Mouse (Mus musculus): ENCODE results near the gene Cbx6.

Cbx6 gene

GRCm38 (mm10) chr15:79834130-79834880 is at the start of gene Cbx6, which contains the start of gene Npcd:
Gene Cbx6, minus strand, starts transcription at chr15:79834688.
Gene Npcd, minus strand, starts transcription at chr15:79834237.
- peak; percentile 100 for DNase-seq

- DNase-seq: peak; percentile 97
Observed at GRCm38 (mm10) chr15:79883352-79883822, 48.9 kb upstream of the Cbx6 start.

- DNase-seq: peak; percentile 39
Observed at GRCm38 (mm10) chr15:79882623-79883267, 48.3 kb upstream of the Cbx6 start.

- no peak for DNase-seq
Observed at GRCm38 (mm10) chr15:79880477-79880876, 46.0 kb upstream of the Cbx6 start.

GRCm38 (mm10) chr15:79879319-79879718 is 44.8 kb upstream of the Cbx6 start:
- DNase-seq: peak; percentile 87

GRCm38 (mm10) chr15:79878725-79879136 is 44.2 kb upstream of the Cbx6 start:
- peak; percentile 67 for DNase-seq

- no peak for DNase-seq
Observed at GRCm38 (mm10) chr15:79875261-79875995, 40.9 kb upstream of the Cbx6 start.

GRCm38 (mm10) chr15:79873995-79874394 is 39.5 kb upstream of the Cbx6 start:
- no peak for DNase-seq

- no peak for DNase-seq
Observed at GRCm38 (mm10) chr15:79873545-79873944, 39.1 kb upstream of the Cbx6 start.

- no peak for DNase-seq
Observed at GRCm38 (mm10) chr15:79867260-79868002, 32.9 kb upstream of the Cbx6 start.

GRCm38 (mm10) chr15:79859821-79860220 is 25.3 kb upstream of the Cbx6 start:
- DNase-seq: no peak

GRCm38 (mm10) chr15:79858979-79859378 is 24.5 kb upstream of the Cbx6 start:
- DNase-seq: no peak

GRCm38 (mm10) chr15:79850143-79850542 is 15.7 kb upstream of the Cbx6 start:
- no peak for DNase-seq

- DNase-seq: peak; percentile 54
Observed at GRCm38 (mm10) chr15:79847100-79847499, 12.6 kb upstream of the Cbx6 start.

- DNase-seq: peak; percentile 20
Observed at GRCm38 (mm10) chr15:79845986-79846385, 11.5 kb upstream of the Cbx6 start.

GRCm38 (mm10) chr15:79842985-79843384 is 8.5 kb upstream of the Cbx6 start:
- no peak for DNase-seq

GRCm38 (mm10) chr15:79840281-79840680 is 5.8 kb upstream of the Cbx6 start:
- no peak for DNase-seq

- no peak for DNase-seq
Observed at GRCm38 (mm10) chr15:79834881-79835260, 383 bp upstream of the Cbx6 start.

GRCm38 (mm10) chr15:79833251-79834050 is 1.0 kb downstream of the Cbx6 start:
- peak; percentile 57 for DNase-seq

- DNase-seq: peak; percentile 91
Observed at GRCm38 (mm10) chr15:79832064-79832900, 2.2 kb downstream of the Cbx6 start.

- peak; percentile 87 for DNase-seq
Observed at GRCm38 (mm10) chr15:79830388-79830787, 4.1 kb downstream of the Cbx6 start.

All from kidney, postnatal 10 days (tissue).